Comparison of ENCODE assay signal across 8 mouse cellular contexts in the genomic region with DNA sequence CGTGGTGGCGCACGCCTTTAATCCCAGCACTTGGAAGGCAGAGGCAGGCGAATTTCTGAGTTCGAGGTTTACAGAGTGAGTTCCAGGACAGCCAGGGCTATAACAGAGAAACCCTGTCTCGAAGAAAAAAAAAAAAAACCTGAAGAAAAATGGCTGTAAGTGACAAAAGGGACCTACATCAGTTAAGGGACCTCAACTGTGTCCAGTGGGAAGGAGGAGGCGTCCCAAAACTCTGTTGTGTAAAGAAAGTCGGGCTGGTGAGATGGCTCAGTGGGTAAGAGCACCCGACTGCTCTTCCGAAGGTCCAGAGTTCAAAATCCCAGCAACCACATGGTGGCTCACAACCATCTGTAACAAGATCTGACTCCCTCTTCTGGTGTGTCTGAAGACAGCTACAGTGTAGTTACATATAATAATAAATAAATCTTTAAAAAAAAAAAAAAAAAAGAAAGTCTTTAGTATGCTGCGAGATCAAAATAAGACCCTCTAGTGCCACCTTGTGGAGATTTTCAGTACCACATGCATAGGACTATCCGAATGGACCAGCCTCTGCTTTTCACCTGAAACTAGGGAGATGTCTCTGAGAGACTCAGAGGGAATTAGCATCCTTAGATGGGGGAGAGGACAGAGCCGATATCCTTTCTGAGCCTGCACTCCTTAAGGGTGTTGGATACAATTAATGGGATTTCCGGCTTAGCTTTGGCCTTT. TPM values are rescaled to one million over a fixed set of nuclear protein-coding genes. Genes with fewer than 3 reads are reported as not detected.
DNase-seq lines count a peak whose midpoint lies in the region; ATAC-seq lines count a peak whose summit lies in the region.
"Not testable (repeated sequence)": the region's sequence is repeated elsewhere in the genome, so short reads cannot be mapped to it uniquely, and the experiment has no call there.

No protein-coding gene starts in this region.

- 41% methylated on average over 14 of the region's 14 CpGs for WGBS in limb, embryonic 10.5 days
- 40% methylated on average over 14 of the region's 14 CpGs for WGBS in midbrain, embryonic 14.5 days

- H3K9ac ChIP-seq in midbrain, embryonic 14.5 days (replicated peaks; ENCODE audit: low read length): not testable (repeated sequence)

- H3K27me3 ChIP-seq in limb, embryonic 10.5 days (ENCODE audit: low read depth, poor library complexity, severe bottlenecking): peaks cover 44% of the 10 kb centered on the region
- peaks cover 22% of the 10 kb centered on the region; the same call in 1 of the 2 replicates for H3K27me3 ChIP-seq in midbrain, embryonic 14.5 days (ENCODE audit: control insufficient read depth, insufficient read depth, low read length)

- intact Hi-C loops in gastrocnemius, postnatal 14 days (cut with DNase I; ENCODE audit: low total_unique reads): loop anchor here (5.0 kb wide), 1 partner anchor 76 kb away; no protein-coding TSS in a partner anchor

- H3K4me2 ChIP-seq in midbrain, embryonic 14.5 days (ENCODE audit: low read length): not testable (repeated sequence)

- not testable (repeated sequence) for H3K27ac ChIP-seq in limb, embryonic 10.5 days; midbrain, embryonic 14.5 days (replicated peaks; ENCODE audit: low read depth, low read length)

- DNase-seq in A20 (ENCODE audit: low read depth, low spot score): peak; percentile 75
- DNase-seq in adrenal gland, adult 18-20 months (ENCODE audit: low spot score in 2 of 2): peak; percentile 73 to 76
- peak; percentile 64 for DNase-seq in gastrocnemius, postnatal 14 days
- DNase-seq in kidney, adult 9 months: peak; percentile 89
- DNase-seq in limb, embryonic 10.5 days (ENCODE audit: low spot score): peak; percentile 74
- peak; percentile 91 for DNase-seq in midbrain, embryonic 14.5 days
- peak; percentile 56 to 64 for DNase-seq in spleen, postnatal 36 days (ENCODE audit: low spot score in 2 of 2)

- ATAC-seq in common myeloid progenitor, adult 5-6 weeks (replicated peaks; ENCODE audit: low read depth, poor library complexity, severe bottlenecking): peak; percentile 42; the same call in 1 of the 2 replicates
- not testable (repeated sequence) for ATAC-seq in midbrain, embryonic 14.5 days (ENCODE audit: low FRiP score, low TSS enrichment)

- H3K9me3 ChIP-seq in limb, embryonic 10.5 days (replicated peaks); midbrain, embryonic 14.5 days (ENCODE audit: control insufficient read depth, low read length): not testable (repeated sequence)

- peaks cover 21% of the 10 kb centered on the region for H3K36me3 ChIP-seq in limb, embryonic 10.5 days
- H3K36me3 ChIP-seq in midbrain, embryonic 14.5 days (ENCODE audit: control insufficient read depth, insufficient read depth, low read length): peaks cover 16% of the 10 kb centered on the region

- peaks cover 30% of the 10 kb centered on the region for H3K4me1 ChIP-seq in limb, embryonic 10.5 days
- H3K4me1 ChIP-seq in midbrain, embryonic 14.5 days (ENCODE audit: control insufficient read depth, insufficient read depth, low read length): not testable (repeated sequence)

- not testable (repeated sequence) for H3K4me3 ChIP-seq in limb, embryonic 10.5 days; midbrain, embryonic 14.5 days (replicated peaks; ENCODE audit: low read depth, low read length)

RNA-seq across cellular contexts. Expression of gene Gnat1, which starts 1.5 kb away (rescaled TPM):
- under 1 TPM; 0.22 to 0.56 TPM for total RNA-seq in adrenal gland, adult 18-20 months (2021)
- not detected in 2 replicates for total RNA-seq in common myeloid progenitor, adult 5-6 weeks (2017)
- not detected for total RNA-seq in gastrocnemius, postnatal 14 days (2021)
- 2.6 and 3.3 TPM in 2 replicates for polyA plus RNA-seq in limb, embryonic 10.5 days (2016; fragmentation: Nextera tagmentation; extraction: Ambion mirVana)
- polyA plus RNA-seq in midbrain, embryonic 14.5 days (2014; fragmentation: Nextera tagmentation; extraction: Ambion mirVana): 0.97 and 2.0 TPM in 2 replicates

RNA-seq across cellular contexts. Expression of gene Slc38a3, which starts 8.6 kb away (rescaled TPM):
- under 1 TPM; 0.33 to 0.64 TPM for total RNA-seq in adrenal gland, adult 18-20 months (2021)
- not detected in 2 replicates for total RNA-seq in common myeloid progenitor, adult 5-6 weeks (2017)
- 10 to 100 TPM; 29.8 to 57.1 TPM for total RNA-seq in gastrocnemius, postnatal 14 days (2021)
- 3.9 and 4.3 TPM in 2 replicates for polyA plus RNA-seq in limb, embryonic 10.5 days (2016; fragmentation: Nextera tagmentation; extraction: Ambion mirVana)
- 20.4 and 31.9 TPM in 2 replicates for polyA plus RNA-seq in midbrain, embryonic 14.5 days (2014; fragmentation: Nextera tagmentation; extraction: Ambion mirVana)

RNA-seq across cellular contexts. Expression of gene Sema3f, which starts 32.3 kb away (rescaled TPM):
- 10 to 100 TPM; 30.2 to 34.1 TPM for total RNA-seq in adrenal gland, adult 18-20 months (2021)
- total RNA-seq in common myeloid progenitor, adult 5-6 weeks (2017): 0.23 TPM in 1 of 2 replicates, not detected in the other
- total RNA-seq in gastrocnemius, postnatal 14 days (2021): 10 to 100 TPM in 1 of 2 experiments, 1 to 10 TPM in 1; 8.4 to 10.6 TPM
- polyA plus RNA-seq in limb, embryonic 10.5 days (2016; fragmentation: Nextera tagmentation; extraction: Ambion mirVana): 31.7 and 33.6 TPM in 2 replicates
- polyA plus RNA-seq in midbrain, embryonic 14.5 days (2014; fragmentation: Nextera tagmentation; extraction: Ambion mirVana): 34.0 and 37.0 TPM in 2 replicates

RNA-seq across cellular contexts. Expression of gene Gnai2, which starts 42.8 kb away (rescaled TPM):
- 100 to 1,000 TPM; 238 to 263 TPM for total RNA-seq in adrenal gland, adult 18-20 months (2021)
- 319 and 345 TPM in 2 replicates for total RNA-seq in common myeloid progenitor, adult 5-6 weeks (2017)
- 100 to 1,000 TPM; 139 to 152 TPM for total RNA-seq in gastrocnemius, postnatal 14 days (2021)
- 355 and 403 TPM in 2 replicates for polyA plus RNA-seq in limb, embryonic 10.5 days (2016; fragmentation: Nextera tagmentation; extraction: Ambion mirVana)
- polyA plus RNA-seq in midbrain, embryonic 14.5 days (2014; fragmentation: Nextera tagmentation; extraction: Ambion mirVana): 284 and 326 TPM in 2 replicates

Comparison
In these comparisons a context has a peak if more than half of its experiments do, and no peak if none do; other contexts are left out.
1. RNA of gene Slc38a3, which starts 8.6 kb away (total RNA-seq): 29.8 to 57.1 TPM in gastrocnemius, postnatal 14 days; 0.33 to 0.64 TPM in adrenal gland, adult 18-20 months and not detected in common myeloid progenitor, adult 5-6 weeks; every median in the first group is over 10 times any median in the second.
2. Peak in every context shown above with its lines, with median percentiles within 50 percentile points of each other: DNase-seq.